Mouse (Mus musculus) 3T3-L1 (cell line): ENCODE data around the gene Rybp.

ENCODE experiments used
- DNase-seq: peaks from one replicate; pipeline ENCODE4 v3.0.0-alpha.2; 2015; ENCODE audit warnings: low read depth, low spot score

The Rybp gene

DNA sequence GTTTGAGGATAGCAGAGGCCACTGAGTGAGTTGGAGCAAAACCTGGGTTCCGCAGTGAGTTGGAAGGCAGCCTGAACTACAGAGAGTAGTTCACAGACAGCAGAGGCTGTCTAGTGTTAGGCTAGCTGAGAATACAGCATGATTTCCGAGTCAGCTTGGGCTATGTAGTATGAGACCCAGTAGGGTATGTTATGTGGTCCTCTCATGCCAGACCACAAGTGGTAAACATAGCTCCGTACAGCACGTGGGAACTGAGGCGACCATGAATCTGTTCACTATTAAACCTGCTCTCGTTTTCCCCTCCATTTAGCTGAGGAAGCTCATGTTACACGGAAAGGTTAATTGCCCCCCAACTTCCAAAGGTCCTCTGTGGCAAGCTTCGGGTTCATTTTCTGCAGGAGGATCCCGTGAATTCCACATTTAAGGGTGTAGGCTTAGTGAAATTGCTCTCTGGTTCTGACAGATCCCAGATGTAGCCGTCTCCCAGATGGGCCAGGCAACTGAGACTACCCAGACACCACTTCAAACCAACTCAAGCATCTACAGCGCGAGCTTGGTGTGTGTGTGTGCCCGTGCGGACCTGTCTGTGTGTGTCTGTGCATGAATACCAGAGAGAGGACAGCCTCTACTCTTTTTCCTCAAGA, 66.2 kb downstream of the Rybp start:
- DNase-seq = no peak

DNA sequence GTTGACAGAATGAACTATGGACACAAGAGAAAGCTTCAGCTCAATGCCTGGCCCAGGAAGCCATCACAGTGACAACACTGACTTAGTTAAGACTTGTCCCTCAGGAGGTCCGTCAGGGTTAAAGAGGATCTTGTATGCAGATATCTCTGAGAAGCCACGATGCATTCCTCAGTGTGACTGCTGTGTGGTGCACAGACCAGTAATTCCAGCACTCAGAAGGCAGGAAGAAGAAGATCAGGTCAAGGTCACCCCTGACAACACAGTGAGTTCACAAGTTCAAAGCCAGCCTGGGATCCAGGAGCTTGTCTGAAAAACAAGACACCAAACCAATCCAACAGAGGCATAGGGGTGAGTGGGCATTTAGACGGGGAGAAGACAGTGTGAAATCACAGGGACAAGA, 67.3 kb downstream of the Rybp start:
- DNase-seq = no peak

DNA sequence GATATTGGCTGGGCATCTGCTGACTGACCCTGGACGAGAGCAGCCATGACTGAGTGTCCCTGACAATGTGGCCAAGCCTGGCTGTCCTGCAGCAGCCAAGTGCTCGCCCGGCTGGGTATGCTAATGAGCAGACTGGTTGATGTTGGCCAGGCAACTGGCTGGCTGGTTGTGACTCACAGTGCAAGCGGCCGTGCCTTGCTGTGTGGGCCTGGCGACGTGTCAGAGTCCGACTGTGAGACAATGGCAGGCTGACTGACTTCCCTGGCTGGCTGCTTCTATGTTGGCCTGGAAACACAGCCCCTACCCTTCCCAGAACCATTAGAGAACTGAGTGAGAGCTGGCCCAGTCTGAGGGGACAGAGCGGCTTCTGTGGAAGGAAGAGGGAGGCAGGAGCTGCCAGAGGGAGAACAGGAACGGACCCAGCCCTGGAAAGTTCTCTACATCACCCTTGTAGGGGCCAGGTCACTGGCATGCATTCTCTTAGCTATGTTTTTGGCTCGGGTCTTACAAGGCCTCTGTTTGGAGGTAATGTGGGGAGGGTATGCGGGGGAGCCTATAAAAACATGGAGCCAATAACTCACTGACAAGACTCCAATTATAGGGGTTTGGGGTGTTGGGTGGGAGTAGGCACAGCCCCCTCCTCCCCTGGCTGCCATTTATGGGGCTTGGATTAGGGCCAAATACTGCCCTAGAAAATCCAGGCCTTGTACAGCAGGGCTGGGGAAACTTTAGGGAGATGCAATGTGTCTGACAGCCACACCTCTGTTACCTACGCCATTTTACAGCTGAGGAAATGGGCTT, 68.5 kb downstream of the Rybp start:
- DNase-seq = peak; percentile 95

DNA sequence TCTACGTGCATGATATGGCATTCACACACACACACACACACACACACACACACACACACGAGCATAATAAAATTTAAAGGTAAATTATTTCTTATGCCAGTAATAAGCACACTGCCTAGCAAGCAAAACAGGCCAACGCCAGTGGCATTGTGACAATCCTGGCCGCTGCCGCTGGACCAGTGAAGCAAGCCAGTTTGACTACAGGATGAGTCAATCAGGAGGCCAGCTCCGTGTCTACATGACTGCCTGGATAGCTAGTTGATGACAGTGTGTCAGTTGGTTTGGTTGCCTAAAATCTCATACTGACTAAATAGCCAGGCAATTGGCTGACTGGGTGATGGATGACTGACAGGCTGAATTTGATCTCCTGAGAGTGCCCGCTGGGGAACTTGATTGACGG, 69.8 kb downstream of the Rybp start:
- DNase-seq = peak; percentile 49

DNA sequence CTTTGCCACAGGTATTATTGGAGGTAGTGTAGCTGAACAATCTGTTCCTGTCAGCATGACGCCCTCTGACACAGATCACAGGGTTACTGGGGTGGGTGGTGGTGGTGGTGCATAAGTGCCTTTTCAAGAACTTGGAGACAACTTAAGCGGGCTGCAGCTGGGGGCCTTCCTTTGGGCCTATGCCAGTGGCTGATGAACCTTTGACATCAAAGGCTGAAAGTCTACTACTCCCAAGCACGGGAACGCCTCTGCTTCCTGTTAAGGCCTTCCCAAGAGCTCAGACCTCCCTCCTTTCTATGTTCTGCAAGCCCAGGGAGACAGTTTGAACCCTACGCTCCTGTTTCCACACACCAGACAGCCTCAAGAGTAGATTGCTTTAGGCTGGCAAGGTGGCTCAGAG, 70.3 kb downstream of the Rybp start:
- no peak for DNase-seq

DNA sequence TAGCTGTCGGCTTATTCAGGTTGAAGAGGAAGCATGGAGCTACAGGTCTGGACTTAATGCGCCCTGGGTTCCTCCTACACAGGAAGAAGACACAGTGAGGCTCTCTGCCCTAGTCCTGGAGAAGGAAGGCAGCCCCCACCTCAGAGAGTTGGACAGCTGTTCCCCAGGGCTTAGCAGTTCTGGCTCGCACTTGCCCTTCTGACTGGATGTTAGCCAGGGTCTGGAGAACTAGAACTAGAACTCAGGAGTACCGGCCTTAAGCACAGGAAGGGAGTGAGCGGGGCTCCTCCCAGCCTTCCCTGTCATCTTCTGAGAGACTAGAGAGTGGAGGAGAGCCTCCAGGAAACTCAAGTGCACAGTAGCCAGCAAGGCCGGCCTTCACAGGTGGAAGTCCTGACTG, 71.5 kb downstream of the Rybp start:
- DNase-seq = no peak

DNA sequence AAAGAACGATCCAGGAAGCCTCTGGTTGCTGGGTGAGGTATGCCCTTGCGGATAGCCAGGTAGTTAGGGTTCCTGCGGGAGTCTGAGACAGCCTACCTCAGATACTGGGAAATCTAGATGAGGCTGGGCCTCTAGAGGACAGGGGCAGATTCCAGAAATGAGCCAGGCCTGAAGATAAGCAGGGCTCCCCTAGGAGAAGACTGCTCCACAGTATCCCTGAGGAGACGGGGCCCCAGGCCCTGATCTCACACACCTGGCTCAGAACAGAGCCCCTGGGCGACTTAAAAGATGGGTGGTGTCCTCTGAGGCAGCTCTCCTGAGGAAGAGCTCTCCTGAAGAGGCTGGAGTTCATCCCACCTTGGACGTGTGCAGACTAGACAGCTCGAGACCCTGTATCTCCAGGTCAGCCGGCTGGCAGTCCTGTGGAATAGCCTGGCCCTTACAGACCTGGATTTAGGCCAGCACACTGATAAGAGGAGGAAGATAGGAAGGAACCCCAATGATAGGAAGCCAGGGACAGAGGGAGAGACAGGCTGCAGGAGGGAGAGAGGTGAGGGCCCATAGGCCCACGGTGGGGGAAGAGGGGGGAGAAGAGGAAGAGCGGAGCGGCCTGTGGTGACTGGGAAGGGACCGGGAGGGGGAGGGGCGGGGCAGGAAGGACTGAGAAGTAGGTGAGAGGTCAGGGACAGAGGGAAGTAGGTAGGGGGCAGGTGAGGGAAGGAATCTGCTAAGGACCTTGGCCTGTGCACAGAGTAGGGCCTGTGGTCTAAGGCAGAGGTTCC, 73.0 kb downstream of the Rybp start:
- no peak for DNase-seq

DNA sequence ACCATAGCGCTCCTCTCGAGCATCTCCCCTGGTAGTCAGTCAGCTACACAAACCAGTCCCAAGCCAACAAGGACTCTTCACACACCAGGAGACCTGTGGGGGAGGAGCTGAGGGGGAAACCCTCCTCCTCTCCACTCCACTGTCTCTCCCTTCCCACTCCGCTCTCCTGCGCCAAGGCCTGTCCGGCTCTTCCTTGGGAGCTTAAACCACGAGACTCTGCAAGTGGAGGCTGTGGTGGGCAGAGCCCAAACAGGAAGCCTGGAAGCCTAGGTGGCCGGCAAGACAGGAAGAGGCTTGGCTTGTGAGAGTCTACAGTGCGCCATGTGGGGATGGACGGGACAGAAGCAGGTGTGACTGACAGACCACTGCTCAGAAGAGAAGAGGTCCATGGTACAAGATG, 73.7 kb downstream of the Rybp start:
- DNase-seq = no peak

DNA sequence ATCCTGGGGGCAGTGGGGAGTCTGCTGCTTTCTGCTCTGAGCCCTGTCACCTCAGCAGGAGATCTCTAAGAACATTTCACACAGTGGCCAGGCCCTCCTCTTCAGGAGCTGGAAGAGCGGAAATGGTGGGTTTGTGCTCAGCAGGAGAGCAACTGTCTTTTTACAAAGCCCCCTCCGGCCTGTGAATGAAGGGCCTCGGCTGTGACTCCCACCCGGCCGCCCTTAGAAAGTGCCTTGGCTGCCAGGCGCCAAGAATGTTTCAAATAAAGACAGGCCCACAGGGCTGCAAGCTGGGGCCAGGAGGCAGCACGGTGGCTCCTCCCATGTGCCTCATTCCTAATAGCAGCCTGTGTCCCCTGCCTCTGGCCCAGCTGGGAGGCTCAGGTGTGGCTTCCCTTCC, 74.5 kb downstream of the Rybp start:
- no peak for DNase-seq

DNA sequence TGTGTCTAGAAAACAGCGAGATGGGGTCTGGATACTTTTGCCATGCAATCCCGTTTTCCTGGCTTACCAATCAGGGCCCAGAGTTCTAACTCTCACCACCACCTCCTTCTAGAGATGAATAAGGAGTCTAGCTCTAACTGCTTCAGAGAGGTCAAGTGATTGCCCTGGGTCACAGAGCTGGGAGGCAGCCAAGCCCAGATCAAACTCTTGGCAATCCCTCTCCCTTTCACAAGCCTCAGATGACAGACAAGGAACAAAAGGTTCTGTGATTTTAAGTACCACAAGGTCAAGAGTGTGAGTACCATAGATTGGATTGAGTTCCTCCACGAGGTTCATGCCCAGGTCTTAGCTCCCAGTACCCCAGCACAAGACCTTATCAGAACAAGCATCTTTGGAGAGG, 75.6 kb downstream of the Rybp start:
- no peak for DNase-seq

DNA sequence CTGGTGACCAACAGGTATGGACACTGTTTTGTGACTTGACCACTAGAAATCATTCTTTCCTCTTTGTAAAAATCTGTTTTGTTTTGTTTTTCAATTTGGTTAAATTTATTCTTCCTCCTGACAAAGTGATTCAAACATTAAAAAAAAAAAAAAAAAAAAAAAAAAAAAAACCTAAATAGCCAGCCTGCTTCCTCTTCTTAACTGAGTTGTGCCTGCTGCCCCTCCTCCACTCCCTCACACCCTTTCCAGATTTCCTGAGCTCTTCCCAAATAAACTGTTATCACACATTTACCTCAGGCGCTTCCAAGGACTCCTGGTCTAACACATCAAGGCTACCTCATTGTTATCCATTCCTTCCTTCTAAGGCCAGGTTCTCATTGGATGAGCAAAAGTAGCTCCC, 76.8 kb downstream of the Rybp start:
- DNase-seq = no peak

DNA sequence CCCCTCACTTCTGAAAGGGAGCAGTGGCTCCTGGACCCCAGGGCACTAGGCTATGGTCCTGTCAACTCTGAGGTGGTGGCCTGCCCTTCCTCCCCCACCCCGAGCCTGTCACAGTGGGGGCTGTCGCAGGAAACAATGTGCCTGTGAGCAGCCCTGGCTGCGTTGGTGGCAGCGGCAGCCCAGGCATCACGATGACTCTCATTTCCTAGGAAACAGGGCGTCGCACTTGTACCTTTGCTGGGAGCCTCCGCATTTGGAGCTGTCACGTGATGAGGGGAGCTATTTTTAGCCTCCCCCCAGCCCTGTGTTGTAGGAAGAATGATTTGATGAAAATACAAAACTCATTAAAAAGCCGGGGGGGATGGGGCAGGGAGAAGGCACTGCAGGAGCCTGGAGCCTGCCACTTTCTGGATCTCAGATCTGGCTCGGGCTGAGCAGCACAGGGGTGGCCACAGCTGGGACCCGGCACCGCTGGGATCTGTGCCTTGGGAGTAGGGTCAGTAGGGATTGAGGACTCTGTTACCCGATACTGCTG, 80.5 kb downstream of the Rybp start:
- no peak for DNase-seq

DNA sequence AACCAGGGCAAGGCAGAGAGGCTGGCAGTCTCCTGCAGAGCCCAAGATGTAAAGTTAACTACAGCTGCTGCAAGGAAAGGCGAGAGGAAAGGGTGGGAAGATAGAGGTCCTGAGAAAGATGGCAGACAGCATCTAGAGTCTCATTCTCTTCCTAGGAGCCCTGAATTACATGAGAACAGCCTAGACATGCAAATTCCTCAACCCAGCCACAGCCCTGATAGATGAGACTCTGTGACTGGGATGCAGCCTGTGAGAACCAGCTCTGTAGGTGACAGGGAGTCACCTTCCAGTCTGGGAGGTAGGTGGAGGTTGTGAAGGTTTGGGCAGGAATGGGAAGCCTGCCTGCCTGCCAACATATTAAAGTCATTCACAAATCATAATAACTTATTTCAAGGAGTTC, 81.0 kb downstream of the Rybp start:
- no peak for DNase-seq

DNA sequence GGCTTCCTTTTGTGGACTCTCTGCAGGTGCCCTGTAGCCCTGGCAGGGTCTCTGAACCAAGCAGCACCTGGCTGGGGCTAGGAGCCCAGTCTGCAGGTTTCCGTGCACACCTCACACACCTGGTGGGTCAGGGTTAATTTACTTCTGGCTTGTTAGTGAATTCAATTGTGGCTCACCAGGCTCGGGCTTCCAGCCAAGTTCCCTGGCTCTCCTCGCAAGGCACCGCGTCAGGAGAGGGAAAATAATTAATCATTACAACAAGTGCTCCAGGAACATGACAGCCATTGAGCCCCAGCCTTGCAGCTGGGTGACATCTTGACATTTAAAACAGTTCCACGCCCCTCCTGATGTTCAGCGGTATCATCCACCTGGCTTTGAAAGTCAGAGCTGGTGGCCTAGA, 82.8 kb downstream of the Rybp start:
- no peak for DNase-seq

DNA sequence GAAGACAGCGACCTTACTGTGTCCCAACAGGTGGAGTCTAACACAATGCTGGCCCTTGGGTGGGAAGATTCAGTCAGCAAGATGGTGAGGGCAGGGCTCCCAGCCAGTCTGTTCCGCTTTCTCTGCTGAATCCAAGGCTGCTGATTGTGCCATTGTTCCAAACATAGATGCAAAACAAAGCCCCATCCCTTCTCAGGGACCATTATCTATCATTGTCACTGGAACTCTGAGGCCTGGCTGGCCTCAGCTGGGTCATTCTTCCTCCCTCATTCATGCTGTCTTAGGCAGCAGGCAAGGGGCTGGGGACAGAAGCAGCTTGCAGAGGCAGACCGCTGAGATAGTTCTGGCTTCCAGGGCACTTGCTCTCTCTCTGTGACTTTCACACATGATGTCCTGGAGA, 83.8 kb downstream of the Rybp start:
- DNase-seq = no peak

DNA sequence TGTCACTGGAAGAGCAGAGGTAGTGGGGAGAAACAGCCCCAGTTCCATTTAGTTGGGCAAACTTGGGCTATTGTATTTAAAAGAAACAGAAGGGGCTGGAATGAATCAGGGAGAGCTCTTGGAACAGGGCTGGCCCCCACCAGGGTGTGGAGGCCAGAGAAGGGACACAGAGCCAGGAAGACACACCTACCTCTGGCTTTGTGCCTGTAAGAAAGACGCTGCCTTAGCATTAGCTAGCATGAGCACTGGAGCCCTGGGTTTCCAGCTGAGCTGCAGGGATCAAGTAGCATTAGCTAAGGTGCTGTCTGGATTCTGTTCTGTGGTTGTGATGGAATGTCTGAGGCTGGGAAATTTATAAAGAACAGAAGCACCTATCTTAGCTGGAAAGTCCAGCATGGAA, 85.2 kb downstream of the Rybp start:
- peak; percentile 38 for DNase-seq

DNA sequence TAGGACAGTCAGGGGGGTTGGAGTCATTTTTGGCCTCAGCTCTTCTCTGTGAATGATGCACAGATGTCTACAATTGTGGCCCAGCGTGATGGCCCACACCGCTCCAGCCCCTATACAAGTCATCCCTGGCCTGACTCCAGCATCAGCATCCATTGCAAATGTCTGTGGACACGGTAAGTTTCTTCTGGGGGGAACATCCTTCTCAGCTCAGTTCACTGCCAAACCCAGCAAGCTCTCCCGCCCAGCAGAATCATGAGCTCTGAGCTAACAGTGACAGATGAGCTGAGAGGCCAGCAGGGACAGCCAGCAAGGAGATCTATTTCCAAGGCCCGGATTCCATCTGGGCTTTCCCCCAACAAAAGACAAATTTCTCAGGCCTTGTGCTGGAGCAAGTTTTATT, 90.2 kb downstream of the Rybp start:
- peak; percentile 57 for DNase-seq

DNA sequence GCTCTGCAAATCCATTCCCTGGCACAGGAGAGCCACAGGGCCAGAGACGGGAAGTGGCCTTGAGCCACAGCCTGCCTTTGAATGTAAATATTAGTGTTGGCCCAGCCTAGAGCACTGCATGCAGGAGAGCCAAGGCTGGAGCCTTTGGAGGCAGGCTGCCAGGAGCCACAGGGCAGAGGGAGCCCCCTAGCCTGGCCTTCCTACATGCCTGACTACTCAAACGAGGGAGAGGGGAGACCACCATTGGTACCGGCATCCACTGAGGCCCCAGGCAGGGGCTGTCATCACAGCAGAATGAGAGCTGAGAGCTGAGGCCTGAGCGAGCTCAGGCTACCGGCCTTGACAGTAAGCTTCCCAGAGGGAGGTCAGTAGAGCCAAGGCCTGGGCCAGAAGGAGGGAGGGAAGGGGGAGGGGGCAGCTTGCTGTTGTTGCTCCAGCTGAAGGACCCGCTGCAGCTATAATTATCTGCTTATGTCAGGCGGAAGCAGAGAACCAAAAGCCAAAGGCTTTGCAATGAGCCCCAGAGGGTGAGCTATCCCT, 91.3 kb downstream of the Rybp start:
- DNase-seq = peak; percentile 63

DNA sequence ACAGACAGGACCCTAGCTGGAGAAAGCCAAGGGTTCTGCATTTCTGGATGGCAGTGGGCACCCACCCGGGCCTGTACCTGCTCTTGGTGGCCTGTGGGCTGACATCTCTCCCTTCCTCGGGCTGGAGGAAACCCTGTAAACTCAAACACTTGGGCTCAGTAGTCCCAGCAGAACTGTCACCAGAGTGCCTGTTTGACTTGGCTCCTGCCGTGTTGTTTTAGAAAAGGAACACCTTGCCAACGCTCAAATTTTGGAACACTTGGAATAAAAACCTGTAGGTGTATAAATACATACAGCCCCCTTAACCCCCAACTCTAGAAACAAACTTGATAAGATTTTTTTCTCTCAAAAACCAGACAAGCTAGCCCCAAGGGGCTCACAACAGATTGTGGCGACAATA, 92.2 kb downstream of the Rybp start:
- no peak for DNase-seq

DNA sequence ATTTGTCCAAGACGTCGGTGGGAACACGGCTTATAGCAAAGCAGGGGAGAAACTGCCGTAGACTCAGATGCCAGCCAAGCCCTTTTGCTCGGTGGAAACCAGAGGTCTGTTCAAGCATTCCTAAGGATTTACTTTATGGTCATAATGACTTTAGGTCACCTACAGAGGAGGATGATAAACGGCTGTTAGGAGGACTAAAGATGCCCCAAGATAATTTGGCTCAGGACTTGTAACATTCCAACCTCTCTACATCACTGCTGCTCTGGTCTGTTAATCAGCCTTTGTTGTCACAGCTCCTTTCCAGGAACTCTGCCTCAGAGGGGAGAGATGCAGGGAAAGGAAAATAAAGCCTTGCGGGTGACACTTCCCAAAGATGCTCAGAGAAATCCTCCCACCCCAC, 93.5 kb downstream of the Rybp start:
- peak; percentile 69 for DNase-seq

DNA sequence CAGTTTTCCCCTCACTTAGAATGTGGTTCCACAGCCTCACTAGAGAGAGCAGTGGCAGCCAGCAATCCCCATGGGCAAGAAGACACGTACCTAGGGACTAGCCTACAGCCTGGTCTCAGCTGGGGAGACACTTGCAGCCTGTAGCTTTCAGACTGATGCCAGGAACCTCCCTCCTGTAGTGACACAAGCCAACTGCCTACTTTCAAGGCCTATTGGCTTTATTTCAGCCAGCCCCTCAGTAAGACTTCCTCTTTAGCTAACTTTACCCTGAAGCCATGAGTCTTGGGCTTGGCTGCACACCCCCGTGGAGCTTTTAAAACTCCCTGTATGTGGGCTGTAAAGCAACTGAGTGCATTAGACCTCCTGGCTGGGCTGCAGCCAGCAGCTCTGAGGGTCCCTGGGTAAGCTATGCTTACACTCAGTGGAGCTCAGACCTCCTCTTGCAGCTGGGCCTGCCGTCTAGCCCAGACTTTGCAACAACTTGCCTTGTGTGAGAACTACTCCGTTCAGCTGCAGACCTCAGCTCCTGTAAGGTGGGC, 94.5 kb downstream of the Rybp start:
- peak; percentile 9 for DNase-seq
